Mouse (Mus musculus) monocyte, adult 5-6 weeks (primary cell): ENCODE measurements around the gene Extl1. TPM values are rescaled to one million over a fixed set of nuclear protein-coding genes. Genes with fewer than 3 reads are reported as not detected.

Experiments used
- total RNA-seq: library from RNA; stranded (forward); fragments of 200-1000, 200-491, 200-594 nt; gene quantifications from 3 replicates; pipeline ENCODE4 v1.2.3, GENCODE M21; 2017

Extl1 gene
- total RNA-seq, 1 experiment from 2014 or later, result not detected

Other genes with a start within 250 kb of the Extl1 start
- 21.6 to 36.1 TPM (median 24.2 TPM) in 3 replicates for gene Cep85, start 196.7 kb downstream of the Extl1 start, total RNA-seq
- not detected in 3 replicates for gene Gm7534, start 180.8 kb downstream of the Extl1 start, total RNA-seq
- gene Catsper4, start 156.5 kb downstream of the Extl1 start, total RNA-seq, result not detected in 3 replicates
- gene Cnksr1, start 145.5 kb downstream of the Extl1 start, total RNA-seq, result not detected in 3 replicates
- gene E130218I03Rik, start 140.2 kb downstream of the Extl1 start, total RNA-seq, result 1.4 TPM in 1 of 3 replicates, not detected in the others
- gene Zfp593, start 138.3 kb downstream of the Extl1 start, total RNA-seq, result 2.8 to 8.7 TPM (median 6.0 TPM) in 3 replicates
- gene Gm30191, start 136.9 kb downstream of the Extl1 start, total RNA-seq, result not detected in 3 replicates
- not detected in 3 replicates for gene Grrp1, start 129.7 kb downstream of the Extl1 start, total RNA-seq
- 14.7 to 25.2 TPM (median 21.5 TPM) in 3 replicates for gene Pdik1l, start 96.0 kb downstream of the Extl1 start, total RNA-seq
- not detected in 3 replicates for gene Trim63, start 68.7 kb downstream of the Extl1 start, total RNA-seq
- not detected in 3 replicates for gene Slc30a2, start 40.7 kb downstream of the Extl1 start, total RNA-seq
- gene Pafah2, start 12.5 kb upstream of the Extl1 start, total RNA-seq, result 0.64 to 3.8 TPM (median 1.5 TPM) in 3 replicates
- 17.1 to 48.5 TPM (median 25.0 TPM) in 3 replicates for gene Stmn1, start 84.5 kb upstream of the Extl1 start, total RNA-seq
- gene Paqr7, start 112.8 kb upstream of the Extl1 start, total RNA-seq, result 2.3 to 9.8 TPM (median 5.0 TPM) in 3 replicates
- gene Aunip, start 127.1 kb upstream of the Extl1 start, total RNA-seq, result not detected in 3 replicates
- gene Mtfr1l, start 151.5 kb upstream of the Extl1 start, total RNA-seq, result 35.4 to 39.0 TPM (median 37.6 TPM) in 3 replicates
- gene Selenon, start 168.3 kb upstream of the Extl1 start, total RNA-seq, result 13.0 to 27.3 TPM (median 15.4 TPM) in 3 replicates